Mouse (Mus musculus) CH12.LX (cell line): Measurements from ENCODE around the gene Ugt1a8. TPM values are rescaled to one million over a fixed set of nuclear protein-coding genes. Genes with fewer than 3 reads are reported as not detected.

Source experiments
- DNase-seq: peaks from one replicate; pipeline ENCODE4 v3.0.0-alpha.2; 2013; ENCODE audit errors: extremely low read depth
- H3K27ac ChIP-seq: 2 replicates; pipeline ENCODE4 v1.5.1; 2012; ENCODE audit warnings: low read depth, mild to moderate bottlenecking, control low read depth, moderate library complexity; ENCODE audit not compliant: insufficient read depth
- H3K27me3 ChIP-seq: replicated peaks from 2 replicates; pipeline ENCODE3; 2012; ENCODE audit warnings: inconsistent platforms
- H3K36me3 ChIP-seq, 2 experiments: replicated peaks in 1 of 2; 2 replicates each; pipeline versions ENCODE3 to v1.6.1; 2012; ENCODE audit warnings: inconsistent platforms in 1 of 2, low read length in 1 of 2, mild to moderate bottlenecking in 1 of 2, mixed read lengths in 1 of 2, moderate library complexity in 1 of 2; ENCODE audit not compliant: control insufficient read depth in 1 of 2, insufficient read depth in 1 of 2
- H3K4me1 ChIP-seq, 2 experiments: 2 replicates each; pipeline ENCODE4 v1.6.1; 2012; ENCODE audit warnings: inconsistent platforms in 1 of 2, moderate library complexity in 1 of 2; ENCODE audit not compliant: insufficient read depth in 2 of 2, control insufficient read depth in 1 of 2
- H3K4me2 ChIP-seq: 2 replicates; pipeline ENCODE4 v1.6.1; 2012; ENCODE audit warnings: low read depth, mild to moderate bottlenecking, control low read depth; ENCODE audit not compliant: poor library complexity, insufficient read depth, severe bottlenecking
- H3K4me3 ChIP-seq, 3 experiments: fragments of 150-350 bp in 1 of 3; sonication (generic) in 1 of 3; replicated peaks in 1 of 3; 2 replicates each; pipeline versions ENCODE3 to v1.5.1; 2011 to 2012; ENCODE audit warnings: low read depth in 2 of 3, low read length in 2 of 3, mild to moderate bottlenecking in 2 of 3, moderate library complexity in 2 of 3, control low read depth in 1 of 3, improper control_type of control experiment in 1 of 3, inconsistent platforms in 1 of 3, mixed read lengths in 1 of 3; ENCODE audit not compliant: poor library complexity in 1 of 3
- H3K79me2 ChIP-seq: replicated peaks from 2 replicates; pipeline ENCODE4 v1.6.1; 2012; ENCODE audit warnings: mild to moderate bottlenecking, moderate library complexity; ENCODE audit not compliant: control insufficient read depth, poor library complexity, insufficient read depth, severe bottlenecking; ENCODE audit errors: extremely low read depth
- H3K9ac ChIP-seq: 2 replicates; pipeline ENCODE4 v1.6.1; 2012; ENCODE audit warnings: low read depth, mild to moderate bottlenecking, control low read depth, moderate library complexity; ENCODE audit not compliant: insufficient read depth
- H3K9me3 ChIP-seq: replicated peaks from 2 replicates; pipeline ENCODE3; 2012; ENCODE audit warnings: low read length, inconsistent platforms, mixed read lengths
- CTCF ChIP-seq, 2 experiments: IDR thresholded peaks in 1 of 2; conservative IDR thresholded peaks in 1 of 2; 2 replicates each; pipeline ENCODE4 v1.5.1; 2011 to 2012; ENCODE audit warnings: low read depth in 2 of 2, low read length in 2 of 2, improper control_type of control experiment in 1 of 2, inconsistent platforms in 1 of 2, mild to moderate bottlenecking in 1 of 2, moderate library complexity in 1 of 2
- ELF1 ChIP-seq: IDR thresholded peaks from 2 replicates; pipeline ENCODE4 v1.6.1; 2014; ENCODE audit warnings: low read depth, mild to moderate bottlenecking, inconsistent platforms, low read length, improper control_type of control experiment
- EP300 ChIP-seq: IDR thresholded peaks from 2 replicates; pipeline ENCODE4 v1.6.1; 2011; ENCODE audit warnings: low read length, improper control_type of control experiment
- ETS1 ChIP-seq: conservative IDR thresholded peaks from 2 replicates; pipeline ENCODE4 v1.6.1; 2012; ENCODE audit warnings: low read depth, mild to moderate bottlenecking, inconsistent platforms, low read length, improper control_type of control experiment, moderate library complexity
- GABPA ChIP-seq: IDR thresholded peaks from 2 replicates; pipeline ENCODE4 v1.6.1; 2012; ENCODE audit warnings: low read depth, low read length, improper control_type of control experiment, inconsistent platforms; ENCODE audit not compliant: insufficient replicate concordance
- HCFC1 ChIP-seq: IDR thresholded peaks from 2 replicates; pipeline ENCODE4 v1.6.1; 2012; ENCODE audit warnings: low read depth, mild to moderate bottlenecking, inconsistent platforms, low read length, improper control_type of control experiment
- IRF4 ChIP-seq: IDR thresholded peaks from 2 replicates; pipeline ENCODE4 v1.6.1; 2014; ENCODE audit warnings: low read depth, mild to moderate bottlenecking, inconsistent platforms, low read length, improper control_type of control experiment
- JUND ChIP-seq: conservative IDR thresholded peaks from 2 replicates; pipeline ENCODE4 v1.6.1; 2011; ENCODE audit warnings: low read depth, low read length, improper control_type of control experiment
- KAT2A ChIP-seq: IDR thresholded peaks from 2 replicates; pipeline ENCODE4 v1.6.1; 2012; ENCODE audit warnings: low read length, improper control_type of control experiment, inconsistent platforms; ENCODE audit not compliant: insufficient replicate concordance
- MAFK ChIP-seq: IDR thresholded peaks from 2 replicates; pipeline ENCODE4 v1.6.1; 2011; ENCODE audit warnings: low read length, improper control_type of control experiment; ENCODE audit not compliant: insufficient replicate concordance
- MAX ChIP-seq: IDR thresholded peaks from 2 replicates; pipeline ENCODE4 v1.6.1; 2011; ENCODE audit warnings: low read length, improper control_type of control experiment
- MAZ ChIP-seq: IDR thresholded peaks from 2 replicates; pipeline ENCODE4 v1.6.1; 2012; ENCODE audit warnings: low read depth, mild to moderate bottlenecking, inconsistent platforms, low read length, improper control_type of control experiment, moderate library complexity
- MEF2A ChIP-seq: IDR thresholded peaks from 2 replicates; pipeline ENCODE4 v1.6.1; 2014; ENCODE audit warnings: low read depth, mild to moderate bottlenecking, inconsistent platforms, low read length, improper control_type of control experiment, borderline replicate concordance
- MXI1 ChIP-seq: IDR thresholded peaks from 2 replicates; pipeline ENCODE4 v1.6.1; 2011; ENCODE audit warnings: mild to moderate bottlenecking, low read depth, low read length, improper control_type of control experiment
- NRF1 ChIP-seq: IDR thresholded peaks from 2 replicates; pipeline ENCODE4 v1.6.1; 2014; ENCODE audit warnings: low read depth, mild to moderate bottlenecking, inconsistent platforms, low read length, improper control_type of control experiment, moderate library complexity
- POLR2A ChIP-seq: IDR thresholded peaks from 2 replicates; pipeline ENCODE4 v1.6.1; 2011; ENCODE audit warnings: low read depth, mild to moderate bottlenecking, improper control_type of control experiment, low read length
- RCOR1 ChIP-seq: conservative IDR thresholded peaks from 2 replicates; pipeline ENCODE4 v1.6.1; 2012; ENCODE audit warnings: low read depth, mild to moderate bottlenecking, inconsistent platforms, low read length, improper control_type of control experiment
- SIN3A ChIP-seq: IDR thresholded peaks from 2 replicates; pipeline ENCODE4 v1.6.1; 2012; ENCODE audit warnings: low read length, improper control_type of control experiment, inconsistent platforms
- SMC3 ChIP-seq: IDR thresholded peaks from 2 replicates; pipeline ENCODE4 v1.6.1; 2011; ENCODE audit warnings: low read depth, low read length, improper control_type of control experiment
- UBTF ChIP-seq: IDR thresholded peaks from 2 replicates; pipeline ENCODE4 v1.6.1; 2012; ENCODE audit warnings: low read depth, mild to moderate bottlenecking, inconsistent platforms, low read length, improper control_type of control experiment, moderate library complexity
- USF1 ChIP-seq: IDR thresholded peaks from 2 replicates; pipeline ENCODE4 v1.6.1; 2014; ENCODE audit warnings: low read depth, mild to moderate bottlenecking, inconsistent platforms, low read length, improper control_type of control experiment
- ZC3H11A ChIP-seq: IDR thresholded peaks from 2 replicates; pipeline ENCODE4 v1.6.1; 2012; ENCODE audit warnings: low read depth, mild to moderate bottlenecking, inconsistent platforms, low read length, improper control_type of control experiment
- ZKSCAN1 ChIP-seq: IDR thresholded peaks from 2 replicates; pipeline ENCODE4 v1.6.1; 2012; ENCODE audit warnings: low read depth, inconsistent platforms, low read length, improper control_type of control experiment, borderline replicate concordance
- ZMIZ1 ChIP-seq: IDR thresholded peaks from 2 replicates; pipeline ENCODE4 v1.6.1; 2012; ENCODE audit warnings: low read depth, mild to moderate bottlenecking, inconsistent platforms, low read length, improper control_type of control experiment
- dilution Hi-C: fragments of 300-500 bp; cut with MboI; formaldehyde crosslinking; loops from 2 replicates; pipeline ENCODE4 v1.14.3; 2020; ENCODE audit warnings: low sequenced_read_pairs; ENCODE audit not compliant: extremely low pct_unique_long_range_greater_than_20kb, extremely low pct_ligation_motif_present
- in situ Hi-C: fragments of 300-500 bp; cut with MboI; formaldehyde crosslinking; loops from 3 replicates; pipeline ENCODE4 v1.14.3; 2019; ENCODE audit warnings: low sequenced_read_pairs, low pct_ligation_motif_present, low pct_unique_long_range_greater_than_20kb, mixed read lengths
- polyA plus RNA-seq: library from polyadenylated mRNA; unstranded; fragments of >175 nt; gene quantifications from 2 replicates; pipeline ENCODE4 v1.2.1, GENCODE M21; 2012; ENCODE audit warnings: low read depth; ENCODE audit not compliant: insufficient read length
- total RNA-seq, 2 experiments: library from RNA; depleted of rRNA; stranded (reverse); fragments of 300-350 nt in 1 of 2; fragments of >200 nt in 1 of 2; gene quantifications; 2 replicates each; pipeline ENCODE4 v1.2.3; 2012 to 2014

Ugt1a8 gene
- total and polyA plus RNA-seq, 3 experiments, result not detected

DNA sequence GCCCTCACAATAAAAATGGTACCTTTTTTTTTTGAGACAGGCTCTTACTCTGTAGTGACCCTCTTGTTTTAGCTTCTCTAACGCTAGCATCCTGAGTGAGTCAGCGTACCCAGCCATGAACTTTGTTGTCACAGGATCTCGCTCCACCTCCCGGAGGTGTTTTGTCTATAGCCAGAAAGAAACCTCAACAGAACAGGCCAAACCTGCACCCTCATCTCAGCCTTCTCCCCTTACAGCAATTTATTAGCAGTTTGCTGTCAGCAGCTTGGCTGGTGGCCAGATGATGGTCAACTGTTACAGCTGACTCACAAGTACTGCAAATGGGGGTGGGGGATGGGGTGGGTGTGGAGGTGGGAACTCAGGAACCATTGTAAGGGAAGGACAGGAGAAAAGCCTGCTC, 174.6 kb downstream of the Ugt1a8 start (continued):
- TF ChIP-seq MAZ (no peak), MEF2A (no peak)

DNA sequence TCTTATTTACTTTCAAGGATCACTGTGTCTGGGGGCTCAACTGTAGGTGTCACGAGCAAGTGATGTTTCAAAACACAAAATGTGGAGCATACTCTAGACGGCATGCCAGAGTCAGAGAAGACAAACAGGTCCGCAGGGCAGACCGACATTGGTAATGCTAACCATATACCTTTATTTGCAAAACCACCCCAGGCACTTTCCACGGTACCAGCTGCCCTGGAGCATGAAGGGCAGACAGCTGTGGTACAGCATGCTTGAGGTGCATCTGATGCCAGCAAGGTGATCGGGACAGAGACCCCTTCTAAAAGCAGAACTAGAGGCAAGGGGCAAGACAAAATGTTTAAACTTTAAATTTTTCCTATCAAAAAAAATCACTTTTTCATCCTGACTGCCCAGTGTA, 175.3 kb downstream of the Ugt1a8 start:
- DNase-seq, result no peak
- Histone ChIP-seq H3K27me3 (no peaks in the 10 kb centered on the region), H3K4me3 (no peak overlapping the region), H3K9me3 (peaks cover 13% of the 10 kb centered on the region), H3K79me2 (no peaks in the 10 kb centered on the region), H3K9ac (no peak overlapping the region), H3K36me3 (peaks cover 51 to 82% of the 10 kb centered on the region in 2 experiments), H3K4me1 (peaks cover 2 to 29% of the 10 kb centered on the region in 2 experiments; a peak in 3 of 4 replicates), H3K27ac (no peak overlapping the region), H3K4me2 (no peak overlapping the region)
- no peak for TF ChIP-seq ZMIZ1
- TF ChIP-seq KAT2A, result no peak
- no peak for TF ChIP-seq NRF1
- no peak for TF ChIP-seq JUND
- no peak for TF ChIP-seq HCFC1
- no peak for TF ChIP-seq POLR2A
- TF ChIP-seq ZC3H11A, result no peak
- in situ Hi-C loops (no loop called here), dilution Hi-C loops (no loop called here)

DNA sequence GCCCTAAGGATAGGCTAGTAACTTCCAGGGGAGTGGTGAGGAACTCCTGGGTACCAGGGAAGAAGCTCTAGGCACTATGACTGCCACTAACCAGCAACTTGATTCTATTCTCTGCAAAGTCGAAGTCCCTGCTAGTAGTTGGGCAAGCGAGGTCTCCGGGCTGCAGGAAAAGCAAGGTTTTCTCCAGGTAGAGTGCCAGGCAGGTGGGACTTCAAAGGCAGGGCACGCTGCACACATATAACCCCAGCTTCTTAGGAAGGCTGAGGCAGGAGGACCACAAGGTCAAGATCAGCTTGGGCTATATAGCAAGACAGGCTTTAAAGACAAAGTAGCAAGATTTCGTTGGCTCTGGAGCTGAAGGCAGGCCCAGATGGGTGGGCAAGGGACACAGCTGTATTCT, 176.2 kb downstream of the Ugt1a8 start:
- Histone ChIP-seq H3K27ac (no peak overlapping the region), H3K9me3 (peaks cover 12% of the 10 kb centered on the region), H3K36me3 (peaks cover 60 to 90% of the 10 kb centered on the region in 2 experiments), H3K27me3 (no peaks in the 10 kb centered on the region), H3K4me3 (no peak overlapping the region), H3K4me2 (no peak overlapping the region), H3K4me1 (peaks cover 2 to 29% of the 10 kb centered on the region in 2 experiments; a peak in 3 of 4 replicates)
- in situ Hi-C loops, result no loop called here
- DNase-seq, result no peak
- no peak for TF ChIP-seq SIN3A
- no peak for TF ChIP-seq MAFK
- no peak for TF ChIP-seq NRF1
- TF ChIP-seq SMC3, result no peak
- no peak for TF ChIP-seq ZKSCAN1
- TF ChIP-seq EP300, result no peak
- no peak for TF ChIP-seq MXI1
- TF ChIP-seq CTCF (conservative IDR thresholded peaks at IDR 0.05 in 1 of 2, IDR thresholded peaks at IDR 0.05 in 1 of 2; ENCODE audit: low read depth in 2 of 2, low read length in 2 of 2), result no peak
- TF ChIP-seq ELF1, result no peak
- no peak for TF ChIP-seq IRF4
- TF ChIP-seq RCOR1, result no peak
- no peak for TF ChIP-seq ETS1
- no peak for TF ChIP-seq UBTF
- no peak for TF ChIP-seq USF1
- no peak for TF ChIP-seq GABPA
- no peak for TF ChIP-seq MAX
- TF ChIP-seq, all 38 proteins: peak for 0
- dilution Hi-C loops, result no loop called here
- H3K79me2 ChIP-seq, result no peaks in the 10 kb centered on the region
- H3K9ac ChIP-seq, result no peak overlapping the region
